Mouse (Mus musculus) right cerebral cortex, postnatal 25 days (tissue): ENCODE results near the gene Slc7a5.
A peak's percentile ranks its signal among the peaks of the same experiment; 100 is the strongest.

ENCODE experiments used
- DNase-seq: peaks from one replicate; pipeline ENCODE4 v3.0.0; 2022

The Slc7a5 gene

GRCm38 (mm10) chr8:121848495-121848894, 59.0 kb downstream of the Slc7a5 start:
- DNase-seq = no peak

- DNase-seq = no peak
These were observed 59.5 kb downstream of the Slc7a5 start for GRCm38 (mm10) chr8:121847987-121848386.

- DNase-seq = no peak
These were observed 60.2 kb downstream of the Slc7a5 start for GRCm38 (mm10) chr8:121847261-121847822.

- no peak for DNase-seq
These were observed 60.7 kb downstream of the Slc7a5 start for GRCm38 (mm10) chr8:121846815-121847214.

- no peak for DNase-seq
These were observed 62.7 kb downstream of the Slc7a5 start for GRCm38 (mm10) chr8:121844765-121845164.

- no peak for DNase-seq
These were observed 64.2 kb downstream of the Slc7a5 start for GRCm38 (mm10) chr8:121843184-121843733.

- no peak for DNase-seq
These were observed 65.2 kb downstream of the Slc7a5 start for GRCm38 (mm10) chr8:121842064-121842955.

GRCm38 (mm10) chr8:121841242-121841641, 66.3 kb downstream of the Slc7a5 start:
- DNase-seq = peak; percentile 53

- DNase-seq = peak; percentile 52
These were observed 75.0 kb downstream of the Slc7a5 start for GRCm38 (mm10) chr8:121832503-121832902.

- peak; percentile 1 for DNase-seq
These were observed 75.4 kb downstream of the Slc7a5 start for GRCm38 (mm10) chr8:121832061-121832460.
